Mouse (Mus musculus) telencephalon, adult 2 months (tissue): ENCODE measurements around the gene Gm38392.

Experiments used
- DNase-seq: peaks from one replicate; pipeline ENCODE4 v3.0.0-alpha.2; 2011; ENCODE audit warnings: low read depth, low spot score

The Gm38392 gene

GRCm38 (mm10) chr3:88200161-88200971 lies 86.6 kb downstream of the Gm38392 start:
- DNase-seq = no peak

GRCm38 (mm10) chr3:88199541-88200110 lies 87.4 kb downstream of the Gm38392 start:
- DNase-seq = no peak

GRCm38 (mm10) chr3:88198505-88199020 lies 88.4 kb downstream of the Gm38392 start:
- no peak for DNase-seq

GRCm38 (mm10) chr3:88197741-88198504 lies 89.1 kb downstream of the Gm38392 start:
- no peak for DNase-seq
